Mouse (Mus musculus) WW6 (cell line): Measurements from ENCODE around the gene Syt2.

Experiments
- DNase-seq: peaks from one replicate; pipeline ENCODE4 v3.0.0-alpha.2; 2013; ENCODE audit warnings: low read depth, low spot score

Syt2 gene

GRCm38 (mm10) chr1:134704396-134705306 lies 58.2 kb downstream of the Syt2 start:
- peak; percentile 24 for DNase-seq

GRCm38 (mm10) chr1:134706549-134706948 lies 60.1 kb downstream of the Syt2 start:
- no peak for DNase-seq

GRCm38 (mm10) chr1:134707516-134707915 lies 61.0 kb downstream of the Syt2 start:
- DNase-seq = no peak

- DNase-seq = no peak
Observed at GRCm38 (mm10) chr1:134708274-134708673, 61.8 kb downstream of the Syt2 start.

GRCm38 (mm10) chr1:134708801-134709385 lies 62.4 kb downstream of the Syt2 start:
- peak; percentile 28 for DNase-seq

GRCm38 (mm10) chr1:134709411-134710306 lies 63.2 kb downstream of the Syt2 start:
- no peak for DNase-seq

- DNase-seq = no peak
Observed at GRCm38 (mm10) chr1:134711061-134711460, 64.6 kb downstream of the Syt2 start.

- no peak for DNase-seq
Observed at GRCm38 (mm10) chr1:134711653-134712052, 65.2 kb downstream of the Syt2 start.

GRCm38 (mm10) chr1:134712781-134713299 lies 66.4 kb downstream of the Syt2 start:
- DNase-seq = no peak

- no peak for DNase-seq
Observed at GRCm38 (mm10) chr1:134713421-134713969, 67.0 kb downstream of the Syt2 start.

GRCm38 (mm10) chr1:134714166-134714565 lies 67.7 kb downstream of the Syt2 start:
- DNase-seq = no peak

- no peak for DNase-seq
Observed at GRCm38 (mm10) chr1:134715092-134715491, 68.6 kb downstream of the Syt2 start.

- DNase-seq = no peak
Observed at GRCm38 (mm10) chr1:134719718-134720304, 73.3 kb downstream of the Syt2 start.

GRCm38 (mm10) chr1:134721486-134721885 lies 75.0 kb downstream of the Syt2 start:
- DNase-seq = no peak

GRCm38 (mm10) chr1:134722891-134723290 lies 76.4 kb downstream of the Syt2 start:
- no peak for DNase-seq

- no peak for DNase-seq
Observed at GRCm38 (mm10) chr1:134725276-134725675, 78.8 kb downstream of the Syt2 start.

GRCm38 (mm10) chr1:134726480-134726879 lies 80.0 kb downstream of the Syt2 start:
- no peak for DNase-seq

- DNase-seq = no peak
Observed at GRCm38 (mm10) chr1:134727256-134727655, 80.8 kb downstream of the Syt2 start.

- DNase-seq = no peak
Observed at GRCm38 (mm10) chr1:134733659-134734058, 87.2 kb downstream of the Syt2 start.

- no peak for DNase-seq
Observed at GRCm38 (mm10) chr1:134737463-134737862, 91.0 kb downstream of the Syt2 start.

- DNase-seq = no peak
Observed at GRCm38 (mm10) chr1:134741433-134741832, 95.0 kb downstream of the Syt2 start.
